Mouse (Mus musculus) heart, postnatal 0 days (tissue): ENCODE measurements around the gene Gm5767. TPM values are rescaled to one million over a fixed set of nuclear protein-coding genes. Genes with fewer than 3 reads are reported as not detected.
A peak's percentile ranks its signal among the peaks of the same experiment; 100 is the strongest.

Experiments used
- ATAC-seq: fragments of 200-750 bp; cut with Nextera tagmentation; 2 replicates; pipeline ENCODE4 v1.8.0; 2017; ENCODE audit warnings: low read depth, moderate number of reproducible peaks, moderate library complexity; ENCODE audit not compliant: insufficient read depth
- DNase-seq: peaks from one replicate; pipeline ENCODE4 v3.0.0-alpha.2; 2016; ENCODE audit warnings: low spot score
- H3K27ac ChIP-seq: fragments of 300-500 bp; sonication (generic); 2 replicates; pipeline ENCODE4 v1.5.1; 2014; ENCODE audit warnings: low read depth, mild to moderate bottlenecking
- H3K27me3 ChIP-seq: fragments of 300-500 bp; sonication (generic); 2 replicates; pipeline ENCODE4 v1.6.1; 2014; ENCODE audit warnings: low read length, mixed read lengths; ENCODE audit not compliant: control insufficient read depth, insufficient read depth
- H3K36me3 ChIP-seq: fragments of 300-500 bp; sonication (generic); replicated peaks from 2 replicates; pipeline ENCODE4 v1.6.1; 2014; ENCODE audit warnings: low read length, mixed read lengths; ENCODE audit not compliant: control insufficient read depth, insufficient read depth
- H3K4me1 ChIP-seq: fragments of 300-500 bp; sonication (generic); 2 replicates; pipeline ENCODE4 v1.6.1; 2014; ENCODE audit warnings: antibody characterized with exemption; ENCODE audit not compliant: control insufficient read depth, insufficient read depth
- H3K4me2 ChIP-seq: fragments of 300-500 bp; sonication (generic); 2 replicates; pipeline ENCODE4 v1.6.1; 2014; ENCODE audit warnings: low read depth, mild to moderate bottlenecking, low read length, moderate library complexity
- H3K4me3 ChIP-seq: fragments of 300-500 bp; sonication (generic); 2 replicates; pipeline ENCODE4 v1.5.1; 2014; ENCODE audit warnings: low read depth, low read length
- H3K9ac ChIP-seq: fragments of 300-500 bp; sonication (generic); replicated peaks from 2 replicates; pipeline ENCODE4 v1.6.1; 2014; ENCODE audit warnings: low read depth, low read length, mixed read lengths
- H3K9me3 ChIP-seq: fragments of 300-500 bp; sonication (generic); replicated peaks from 2 replicates; pipeline ENCODE4 v1.6.1; 2016; ENCODE audit warnings: low read length; ENCODE audit not compliant: control insufficient read depth
- CTCF ChIP-seq: IDR thresholded peaks from 2 replicates; pipeline ENCODE4 v1.5.1; 2016; ENCODE audit warnings: antibody characterized with exemption, control low read depth, low read depth
- EP300 ChIP-seq: IDR thresholded peaks from 2 replicates; pipeline ENCODE4 v1.6.1; 2016; ENCODE audit warnings: antibody characterized with exemption, low read depth
- WGBS: fragments of 180-500 bp; shearing (Covaris S2); extraction: QIAGEN DNeasy Blood & Tissue Kit; methylation state at CpG from one replicate; pipeline ENCODE4 v1.1.7; 2014; 5-methylcytosine and 5-hydroxymethylcytosine counted together
- polyA plus RNA-seq: library from polyadenylated mRNA; unstranded; fragments of >200 nt; fragmentation: Nextera tagmentation; extraction: Ambion mirVana; gene quantifications from 2 replicates; pipeline ENCODE4 v1.2.1, GENCODE M21; 2015
- total RNA-seq: library from RNA; depleted of rRNA; stranded (reverse); fragments of >200 nt; gene quantifications from 2 replicates; pipeline ENCODE4 v1.2.3, GENCODE M21; 2014; ENCODE audit warnings: low replicate concordance; rRNA removed

The Gm5767 gene
- total RNA-seq (not detected in 2 replicates), polyA plus RNA-seq (not detected in 2 replicates)

GRCm38 (mm10) chr16:8680470-8680869 lies at the start of gene Gm5767:
Gene Gm5767 (plus strand): TSS chr16:8680770.
- TF ChIP-seq CTCF (no peak), EP300 (no peak)
- H3K4me1 ChIP-seq: no peaks in the 10 kb centered on the region
- ATAC-seq (no peak), DNase-seq (no peak)
- H3K4me3 ChIP-seq: no peak within 1 kb of the TSS
- no peaks in the 10 kb centered on the region for H3K36me3 ChIP-seq
- no peak within 1 kb of the TSS for H3K27ac ChIP-seq
- WGBS: 75% methylated on average over 5 of the region's 5 CpGs
- no peak within 1 kb of the TSS for H3K9ac ChIP-seq
- H3K4me2 ChIP-seq: no peak within 1 kb of the TSS
- H3K27me3 ChIP-seq: no peaks in the 10 kb centered on the region
- no peaks in the 10 kb centered on the region for H3K9me3 ChIP-seq

DNA sequence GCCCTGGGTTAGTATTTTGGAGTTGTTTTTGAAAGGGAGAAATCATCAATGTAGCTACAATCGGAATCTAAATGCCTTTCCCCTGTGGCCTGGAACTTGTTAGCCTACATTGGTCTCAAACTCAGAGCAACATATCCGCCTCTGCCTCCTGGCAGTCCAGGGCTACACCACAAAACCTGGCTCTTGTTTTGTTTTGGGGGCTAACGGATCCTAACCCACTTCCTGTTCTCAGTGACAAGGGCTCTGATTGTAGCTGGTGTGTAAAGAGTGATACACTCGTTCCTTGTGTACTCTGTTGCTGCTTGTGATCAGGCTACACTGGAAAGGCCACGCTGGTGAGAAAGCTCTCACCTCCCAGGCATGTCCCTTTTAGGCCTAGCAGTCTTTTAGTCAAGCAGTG lies 49.1 kb upstream of the Gm5767 start:
- TF ChIP-seq EP300: no peak
- TF ChIP-seq CTCF: no peak
- 80% methylated on average over 5 of the region's 5 CpGs for WGBS
- Histone ChIP-seq H3K27me3 (no peaks in the 10 kb centered on the region), H3K27ac (no peak overlapping the region), H3K36me3 (peaks cover 9% of the 10 kb centered on the region; the same call in 1 of the 2 replicates), H3K4me3 (no peak overlapping the region), H3K4me2 (no peak overlapping the region), H3K9ac (no peak overlapping the region), H3K9me3 (no peaks in the 10 kb centered on the region), H3K4me1 (peaks cover 5% of the 10 kb centered on the region; the same call in 1 of the 2 replicates)
- DNase-seq (no peak), ATAC-seq (no peak)

DNA sequence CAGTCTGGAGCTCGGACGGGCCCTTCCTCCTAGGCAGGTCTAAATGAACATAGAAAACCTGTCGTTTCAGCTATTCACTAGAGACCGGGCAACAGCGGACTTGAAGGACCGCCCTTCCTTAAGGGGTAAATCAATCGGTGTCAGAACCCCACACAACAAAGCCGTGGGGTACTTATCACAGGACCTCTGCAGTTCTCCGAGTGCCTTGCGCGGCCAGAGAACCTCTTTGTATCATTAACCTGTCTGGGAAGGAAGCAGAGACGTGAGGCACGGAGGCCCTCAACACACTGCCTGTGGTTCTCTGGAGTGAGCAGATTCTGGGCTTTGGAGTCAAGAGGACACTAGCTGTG lies 43.7 kb upstream of the Gm5767 start:
- DNase-seq: no peak
- ATAC-seq: no peak

GRCm38 (mm10) chr16:8637217-8638051 lies 43.1 kb upstream of the Gm5767 start, which contains the start of the genes Pmm2 and Tmem186:
Gene Pmm2 (plus strand): TSS chr16:8637674.
Gene Tmem186 (minus strand): TSS chr16:8637712.
- DNase-seq: peak; percentile 95

More for the DNA sequence above, 43.7 kb upstream of the Gm5767 start:
- peak overlapping the region; percentile 86 for H3K4me3 ChIP-seq
- WGBS: 0% methylated on average over 13 of the region's 13 CpGs
- H3K9me3 ChIP-seq: no peaks in the 10 kb centered on the region
- peaks cover 12% of the 10 kb centered on the region for H3K4me1 ChIP-seq
- peak overlapping the region; percentile 84 for H3K9ac ChIP-seq
- peak overlapping the region; percentile 82 for H3K4me2 ChIP-seq
- H3K27ac ChIP-seq: peak overlapping the region; percentile 91
- no peaks in the 10 kb centered on the region for H3K27me3 ChIP-seq
- TF ChIP-seq EP300 (no peak), CTCF (no peak)
- H3K36me3 ChIP-seq: peaks cover 4% of the 10 kb centered on the region; the same call in 1 of the 2 replicates

DNA sequence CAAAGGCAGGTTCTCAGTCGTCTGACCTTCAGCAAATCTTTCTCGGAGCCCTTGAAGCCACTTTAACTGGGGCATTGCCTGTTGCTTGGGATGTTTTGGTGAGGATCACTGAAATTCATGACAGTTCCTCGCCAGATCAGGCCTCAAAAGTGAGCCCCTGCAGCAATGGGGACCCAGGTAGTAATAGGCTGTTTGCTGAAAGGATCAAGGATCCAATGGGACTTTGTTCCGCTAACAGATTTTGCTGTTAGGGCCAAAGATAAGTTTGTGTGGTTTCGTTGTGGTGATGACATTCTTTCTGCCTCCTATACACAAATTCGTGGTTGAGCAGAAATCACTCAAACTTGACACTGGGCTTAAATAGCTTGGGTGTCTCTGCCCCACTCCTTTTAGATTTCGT lies 42.4 kb upstream of the Gm5767 start:
- H3K4me3 ChIP-seq: peak overlapping the region; percentile 86
- TF ChIP-seq EP300 (no peak), CTCF (no peak)
- H3K9me3 ChIP-seq: no peaks in the 10 kb centered on the region
- H3K36me3 ChIP-seq: peaks cover 7% of the 10 kb centered on the region
- peak overlapping the region; percentile 91 for H3K27ac ChIP-seq
- H3K9ac ChIP-seq: peak overlapping the region; percentile 84
- H3K27me3 ChIP-seq: no peaks in the 10 kb centered on the region
- 28% methylated on average over 7 of the region's 7 CpGs for WGBS
- H3K4me2 ChIP-seq: peak overlapping the region; percentile 82
- ATAC-seq (no peak), DNase-seq (no peak)
- H3K4me1 ChIP-seq: peaks cover 12% of the 10 kb centered on the region

More at GRCm38 (mm10) chr16:8637217-8638051, 43.1 kb upstream of the Gm5767 start, which contains the start of the genes Pmm2 and Tmem186:
- H3K36me3 ChIP-seq: peaks cover under 1% of the 10 kb centered on the region
- H3K4me1 ChIP-seq: peaks cover 12% of the 10 kb centered on the region
- H3K9ac ChIP-seq: peak within 1 kb of the TSS; percentile 84
- no peaks in the 10 kb centered on the region for H3K27me3 ChIP-seq
- under 1% methylated on average over 59 of the region's 59 CpGs for WGBS
- TF ChIP-seq EP300 (peak; percentile 54; the same call in 1 of the 2 replicates), CTCF (0 out of 2 replicates have a peak, but pooled peaks have one; percentile 3)
- no peaks in the 10 kb centered on the region for H3K9me3 ChIP-seq
- H3K4me2 ChIP-seq: peak within 1 kb of the TSS; percentile 82
- peak within 1 kb of the TSS; percentile 91 for H3K27ac ChIP-seq
- ATAC-seq: peak; percentile 93
- peak within 1 kb of the TSS; percentile 86 for H3K4me3 ChIP-seq
